Mouse (Mus musculus): ENCODE results near the gene Sox1.

Gene Sox1

DNA sequence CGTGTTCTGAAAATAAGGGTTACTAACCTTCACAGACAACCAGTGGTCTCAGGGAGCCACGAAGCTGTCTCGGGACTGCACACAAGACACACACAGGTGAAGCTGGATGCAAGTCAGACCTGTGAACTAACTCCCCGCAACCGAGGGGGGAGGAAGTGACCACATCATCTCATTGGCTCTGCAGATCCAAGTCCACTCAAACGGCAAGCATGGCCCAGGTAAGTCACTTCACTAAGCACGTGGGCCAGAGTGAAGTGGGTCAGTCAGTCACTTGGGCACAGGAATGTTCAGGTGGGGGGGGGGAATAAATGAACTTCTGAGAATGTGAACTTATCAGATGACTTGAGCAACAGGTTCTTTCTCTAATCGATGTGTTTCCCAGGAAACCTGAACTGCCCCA is 30.8 kb downstream of the Sox1 start:
- no peak for DNase-seq (ENCODE audit: low read depth in 1 of 2, low spot score in 2 of 2)

DNA sequence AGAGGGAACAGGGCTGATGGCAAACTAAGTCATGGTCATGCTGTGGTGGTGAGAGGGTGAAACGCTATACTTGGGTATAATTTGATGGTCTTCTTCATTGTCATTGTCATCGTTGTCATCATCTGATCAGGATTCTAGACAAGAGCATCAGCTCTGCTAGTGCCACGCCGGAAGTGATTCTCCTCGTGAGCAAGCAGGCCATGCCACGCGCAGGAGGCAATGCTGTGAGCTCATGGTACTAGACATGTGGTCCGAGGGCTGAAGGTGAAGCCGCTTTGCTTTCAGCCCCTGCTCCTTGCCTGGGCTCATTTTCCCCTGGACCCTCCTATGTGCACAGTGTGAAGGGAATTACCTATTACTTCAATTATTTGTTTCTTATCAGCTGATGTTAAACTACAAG is 32.3 kb downstream of the Sox1 start:
- no peak for DNase-seq (ENCODE audit: low read depth in 1 of 2, low spot score in 2 of 2)

DNA sequence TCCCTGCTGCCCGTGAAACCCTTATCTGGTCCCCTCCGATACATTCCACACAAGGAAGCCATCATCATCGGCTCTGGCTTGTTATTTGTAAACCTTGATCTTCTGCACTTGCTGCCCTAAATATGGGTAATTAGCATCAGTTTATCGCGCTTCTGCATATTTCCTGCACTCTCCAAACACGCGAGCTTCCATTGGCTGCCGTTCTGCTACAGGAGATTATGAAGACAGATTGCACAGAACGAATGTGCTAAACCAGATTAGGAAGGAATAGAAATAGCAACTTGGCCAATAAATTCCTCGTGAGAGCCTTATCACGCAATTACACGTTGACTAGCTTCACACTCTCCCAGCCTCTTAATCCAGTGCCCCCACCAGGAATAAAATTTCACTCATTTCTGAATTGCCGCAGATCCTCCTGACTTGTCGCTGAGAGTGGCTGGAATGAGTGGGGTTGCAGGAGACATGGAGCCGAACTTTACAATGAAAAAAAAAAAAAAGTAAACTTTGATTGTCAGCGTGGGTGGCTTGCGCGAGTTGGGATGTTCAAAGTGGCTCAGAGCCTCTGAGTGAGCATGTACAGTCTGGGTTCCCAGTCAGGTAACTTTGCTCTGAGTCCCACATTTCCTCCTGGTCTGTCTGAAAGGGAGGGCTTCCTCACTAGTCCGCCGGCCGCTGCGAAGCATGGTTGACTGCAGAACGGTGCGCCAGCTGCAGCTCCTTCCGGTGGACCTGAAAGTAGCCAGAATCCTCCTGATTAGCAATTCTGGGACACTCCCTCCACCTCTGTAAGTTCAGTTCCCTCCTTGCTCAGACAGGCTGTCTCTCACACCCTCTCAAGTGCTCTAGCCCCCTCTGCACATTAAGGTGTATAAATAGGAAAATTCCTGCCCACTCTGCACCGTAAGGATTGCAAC is 33.0 kb downstream of the Sox1 start:
- DNase-seq (ENCODE audit: low read depth in 1 of 2, low spot score in 2 of 2), result no peak

DNA sequence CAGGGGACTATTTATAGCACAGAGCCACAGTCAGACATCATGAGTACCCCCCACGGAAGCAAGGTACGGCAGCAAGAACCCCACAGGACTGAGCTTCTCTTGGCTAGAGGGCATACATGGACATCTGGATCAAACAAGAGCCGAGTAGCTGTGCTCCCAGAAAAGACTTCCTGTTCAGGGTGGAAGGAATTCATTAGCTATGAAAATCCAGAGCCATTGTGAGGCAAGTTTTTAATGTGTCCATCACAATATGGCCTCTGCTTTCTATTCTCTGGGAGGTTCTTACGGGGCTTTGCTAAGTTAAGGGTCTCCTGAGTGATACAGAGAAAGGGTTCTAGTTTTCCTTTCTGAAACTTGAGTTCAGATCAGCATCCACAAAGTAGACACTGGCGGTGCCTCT is 33.8 kb downstream of the Sox1 start:
- no peak for DNase-seq (ENCODE audit: low read depth in 1 of 2, low spot score in 2 of 2)

DNA sequence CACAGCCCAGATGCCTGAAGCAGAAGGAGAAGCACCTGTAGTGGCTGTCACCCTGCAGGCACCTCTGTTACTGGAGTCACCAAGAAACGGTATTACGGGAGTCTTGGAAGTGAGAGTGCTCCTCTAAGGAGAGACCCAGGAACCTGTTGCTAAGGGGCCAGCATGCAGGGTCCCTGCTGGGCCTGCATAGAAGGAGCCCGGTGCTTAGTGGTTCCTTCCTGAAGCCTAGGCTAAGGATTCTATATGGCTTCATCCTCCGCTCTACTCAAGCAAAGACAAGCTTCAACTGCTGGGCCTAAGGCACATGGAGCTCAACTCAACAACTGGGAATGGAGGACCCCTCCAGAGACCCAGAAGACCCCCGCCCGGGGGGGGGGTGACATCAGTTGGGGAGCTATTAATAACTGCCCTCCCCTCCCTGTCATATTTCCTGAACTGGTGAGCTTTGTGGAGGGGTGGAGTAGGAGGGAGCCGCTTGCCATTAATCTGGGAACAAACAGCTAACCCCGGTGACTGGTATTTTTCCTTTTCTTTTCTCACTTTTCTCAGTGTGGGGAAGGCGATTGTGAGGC is 34.6 kb downstream of the Sox1 start:
- no peak for DNase-seq (ENCODE audit: low read depth in 1 of 2, low spot score in 2 of 2)

DNA sequence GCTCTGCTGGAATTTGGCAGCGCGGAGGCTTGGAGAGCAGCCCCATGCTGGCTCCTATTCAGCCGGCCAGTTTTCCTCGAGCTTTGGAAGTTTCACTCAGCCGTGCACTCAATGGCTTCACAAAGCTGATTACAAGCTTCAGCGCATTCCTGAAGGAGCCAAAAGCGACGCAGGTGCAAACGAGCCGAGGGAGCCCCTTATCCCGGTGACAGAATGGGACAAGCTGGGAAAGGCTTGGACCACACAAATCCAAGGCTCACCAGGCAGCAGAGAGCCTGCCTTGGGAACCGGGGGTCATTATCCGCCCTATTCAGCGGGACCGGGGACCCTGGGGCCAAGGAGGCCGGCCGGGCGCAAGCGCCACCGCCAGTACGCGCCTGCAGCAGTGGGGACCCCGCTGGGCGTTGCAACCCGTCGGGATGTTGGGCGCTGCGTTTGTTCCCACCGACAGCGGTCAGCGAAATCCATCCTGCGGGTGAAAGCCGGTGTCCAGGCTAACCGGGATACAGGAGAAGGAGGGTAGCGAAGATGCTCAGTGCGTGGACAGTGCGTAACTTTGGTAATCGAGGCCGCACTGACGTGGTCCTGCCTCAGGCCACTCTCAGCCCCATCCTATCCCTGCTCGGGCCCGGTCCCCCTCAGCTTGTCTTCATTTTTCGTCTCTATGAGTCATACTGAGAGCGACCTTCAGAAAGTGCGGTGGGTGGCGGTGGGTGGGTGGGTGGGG is 35.2 kb downstream of the Sox1 start:
- DNase-seq (ENCODE audit: low read depth in 1 of 2, low spot score in 2 of 2), result no peak

DNA sequence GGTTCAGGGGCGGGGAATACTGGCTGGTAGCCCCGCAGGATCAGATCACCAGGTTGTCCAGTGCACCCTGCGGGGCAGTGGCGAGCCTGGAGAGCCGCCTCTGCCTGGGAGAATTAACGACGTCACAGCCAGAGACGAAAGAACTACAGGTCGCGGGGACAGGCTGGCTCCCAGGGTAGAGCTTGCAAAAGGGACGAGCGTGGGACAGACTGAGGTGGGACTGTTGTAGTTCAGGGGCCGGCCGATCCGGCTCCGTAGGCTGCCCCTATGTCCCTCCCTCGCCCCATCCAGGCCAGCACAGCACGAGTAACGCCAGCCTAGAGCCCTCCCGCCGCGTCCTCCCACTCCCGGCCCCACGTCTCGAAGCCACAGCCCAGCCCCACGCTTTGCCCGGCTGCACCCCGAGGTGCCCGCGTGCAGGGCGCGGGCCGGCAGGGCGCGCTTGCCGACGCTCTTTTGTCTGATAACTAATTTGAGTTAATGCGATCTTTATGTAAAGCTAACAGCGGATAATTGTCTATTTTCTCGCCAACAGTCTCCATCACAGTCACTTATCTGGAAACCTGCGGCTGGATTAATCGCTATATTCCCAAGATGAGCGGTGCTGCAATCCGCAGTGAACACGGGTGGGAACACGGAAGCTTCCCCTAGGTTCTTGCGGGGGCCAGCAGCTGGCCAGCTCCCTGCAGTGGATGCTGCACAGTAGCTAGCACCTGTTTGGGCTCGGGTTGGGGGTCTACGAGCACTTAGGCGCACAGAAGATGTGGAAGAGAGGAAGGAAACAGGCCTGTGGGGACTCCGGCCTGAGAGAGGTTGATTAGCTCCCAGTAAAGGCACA is 36.0 kb downstream of the Sox1 start:
- DNase-seq (ENCODE audit: low read depth in 1 of 2, low spot score in 2 of 2), result no peak

DNA sequence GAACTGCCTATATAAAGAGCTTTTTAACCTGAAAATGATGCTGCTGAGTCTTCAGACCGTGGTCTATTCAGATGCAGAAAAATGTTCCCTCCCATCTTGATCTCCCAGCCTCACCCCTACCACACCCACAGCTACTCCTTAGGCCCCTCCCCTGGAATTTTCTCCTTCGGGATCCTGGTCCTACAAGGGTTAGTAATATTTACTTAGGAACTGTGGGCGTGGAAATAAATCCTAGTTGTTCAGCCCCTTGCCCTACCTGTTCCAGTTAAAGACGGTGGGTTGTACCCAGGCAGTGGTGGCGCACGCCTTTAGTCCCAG is 36.6 kb downstream of the Sox1 start:
- no peak for DNase-seq (ENCODE audit: low read depth in 1 of 2, low spot score in 2 of 2)

DNA sequence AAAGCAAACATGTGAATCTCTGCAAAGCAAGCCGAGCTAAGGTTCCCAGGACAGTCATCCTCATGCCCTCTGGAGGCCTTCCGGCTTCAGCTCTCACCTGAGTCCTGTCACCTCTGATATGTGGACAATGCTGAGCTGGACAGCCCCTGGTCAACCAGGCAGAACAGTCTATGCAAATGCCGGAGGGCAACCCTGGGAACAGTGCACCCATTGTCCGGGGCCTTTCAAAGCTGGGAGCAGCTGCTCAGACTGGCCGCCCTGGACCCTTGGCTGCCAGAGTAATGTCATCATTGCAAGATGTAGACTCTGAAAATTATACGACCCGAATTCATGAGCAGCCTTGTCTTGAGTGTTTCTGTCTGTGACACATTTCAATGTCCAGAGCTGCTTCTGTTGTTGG is 37.5 kb downstream of the Sox1 start:
- DNase-seq (ENCODE audit: low read depth in 1 of 2, low spot score in 2 of 2), result no peak

DNA sequence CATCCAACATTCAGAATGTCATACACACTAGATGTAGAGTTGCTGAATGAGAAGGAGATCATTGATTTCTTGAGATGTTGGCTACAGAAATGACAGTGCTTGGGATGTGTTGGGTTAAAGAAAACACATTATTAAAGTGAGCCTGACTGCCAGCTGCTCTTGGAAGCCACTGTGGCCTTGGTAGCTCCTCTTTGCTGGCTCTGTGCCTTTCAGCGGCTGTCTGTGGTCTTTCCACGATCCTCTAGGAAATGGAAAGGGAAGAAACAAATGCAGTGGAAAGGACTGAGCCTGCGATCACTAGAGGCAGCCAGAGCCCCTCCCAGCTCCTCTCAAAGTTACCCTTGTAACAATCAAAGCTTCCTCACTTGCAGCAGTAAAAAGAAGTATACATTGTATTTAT is 39.7 kb downstream of the Sox1 start:
- no peak for DNase-seq (ENCODE audit: low read depth in 1 of 2, low spot score in 2 of 2)

DNA sequence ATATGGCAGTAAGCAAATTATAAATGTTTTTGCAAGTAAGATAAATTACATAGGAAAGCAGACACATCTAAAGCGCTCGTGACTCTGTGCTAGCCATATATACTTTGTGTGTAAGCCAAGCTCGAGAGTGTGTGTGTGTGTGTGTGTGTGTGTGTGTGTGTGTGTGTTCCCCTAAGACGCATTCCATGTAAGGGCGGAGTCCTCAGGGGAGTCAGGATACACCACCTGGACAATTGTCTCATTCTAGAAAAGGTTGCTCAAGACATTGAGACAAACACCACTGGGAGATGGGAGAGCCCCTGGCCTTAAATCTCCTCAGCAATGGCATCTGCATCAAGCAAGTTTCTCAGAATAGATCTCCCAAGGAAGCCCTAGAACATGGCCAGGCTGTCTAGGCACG is 42.9 kb downstream of the Sox1 start:
- no peak for DNase-seq (ENCODE audit: low read depth in 1 of 2, low spot score in 2 of 2)

DNA sequence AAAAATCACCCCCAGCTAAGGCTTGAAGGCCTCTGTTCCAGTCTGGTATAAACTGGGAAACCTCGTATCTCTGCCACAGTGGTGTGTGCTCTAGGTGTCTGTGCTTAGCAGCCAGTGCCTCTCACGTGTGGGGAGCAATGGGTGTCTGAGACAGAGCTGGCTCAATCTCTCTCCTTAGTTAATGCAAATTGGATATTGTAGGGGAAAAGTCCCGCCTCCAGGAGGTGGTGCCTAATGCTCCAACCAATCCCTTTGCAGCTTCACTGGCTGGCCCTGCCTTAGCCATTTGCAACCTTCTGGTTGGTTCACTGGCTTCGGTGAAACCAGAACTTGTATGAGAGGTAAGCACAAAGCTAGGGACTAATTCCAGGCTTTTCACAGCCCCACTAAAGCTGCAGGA is 43.9 kb downstream of the Sox1 start:
- DNase-seq (ENCODE audit: low read depth in 1 of 2, low spot score in 2 of 2), result no peak

DNA sequence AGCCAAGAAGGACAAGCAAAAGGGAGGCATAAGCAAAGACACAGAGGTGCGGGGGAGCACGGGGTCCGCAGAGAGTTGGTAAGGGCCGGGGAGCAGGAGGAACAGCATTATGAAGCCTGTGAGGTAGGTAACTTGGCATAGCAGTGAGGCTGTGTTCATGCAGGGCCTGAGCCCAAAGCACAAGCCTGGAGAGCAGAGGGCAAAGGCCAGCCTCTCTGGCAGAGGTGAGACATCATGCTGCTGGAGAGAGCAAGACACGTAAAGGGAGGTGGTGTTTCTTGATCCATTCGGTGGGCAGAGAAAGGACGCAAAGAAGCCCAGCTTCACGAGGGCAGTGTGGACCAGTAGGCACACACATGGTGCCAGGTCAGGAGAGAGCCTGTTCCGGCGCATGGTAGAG is 44.8 kb downstream of the Sox1 start:
- DNase-seq (ENCODE audit: low read depth in 1 of 2, low spot score in 2 of 2), result no peak

DNA sequence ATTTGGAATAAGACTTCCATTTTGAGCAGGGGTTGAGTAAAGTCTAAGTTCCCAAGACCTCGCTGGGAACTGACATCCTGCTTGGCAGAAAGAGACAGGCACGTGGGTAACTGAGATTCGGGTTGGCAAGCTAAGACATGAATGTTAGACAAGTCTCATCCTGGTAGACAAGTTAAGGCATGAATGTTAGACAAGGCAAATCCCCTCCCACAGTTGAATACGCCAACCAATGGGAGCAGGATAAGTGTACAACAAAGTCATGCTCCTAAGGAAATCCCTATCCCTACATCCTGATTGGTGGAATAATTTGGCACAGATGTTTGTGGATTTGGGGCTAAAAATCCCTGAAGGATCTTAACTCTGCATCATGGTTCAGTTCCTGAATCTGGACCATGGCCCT is 45.9 kb downstream of the Sox1 start:
- no peak for DNase-seq (ENCODE audit: low read depth in 1 of 2, low spot score in 2 of 2)

DNA sequence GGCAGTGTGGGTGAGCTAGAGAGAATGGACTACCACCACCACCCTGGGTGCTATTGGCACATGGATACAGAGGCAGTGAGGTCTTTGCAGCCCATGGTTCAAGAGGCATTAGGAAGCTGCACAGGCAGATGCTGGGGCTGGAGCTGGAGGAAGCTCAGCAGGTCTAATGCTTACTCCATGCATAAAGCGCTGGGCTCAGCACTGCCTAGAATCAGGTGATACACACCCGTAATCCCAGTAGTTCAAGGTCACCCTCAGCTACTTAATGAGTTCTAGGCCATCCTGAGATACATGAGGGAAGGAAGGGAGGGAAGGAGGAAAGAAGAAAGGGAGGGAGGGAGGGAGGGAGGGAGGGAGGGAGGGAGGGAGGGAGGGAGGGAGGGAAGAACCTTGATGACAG is 50.2 kb downstream of the Sox1 start:
- no peak for DNase-seq (ENCODE audit: low read depth in 1 of 2, low spot score in 2 of 2)

DNA sequence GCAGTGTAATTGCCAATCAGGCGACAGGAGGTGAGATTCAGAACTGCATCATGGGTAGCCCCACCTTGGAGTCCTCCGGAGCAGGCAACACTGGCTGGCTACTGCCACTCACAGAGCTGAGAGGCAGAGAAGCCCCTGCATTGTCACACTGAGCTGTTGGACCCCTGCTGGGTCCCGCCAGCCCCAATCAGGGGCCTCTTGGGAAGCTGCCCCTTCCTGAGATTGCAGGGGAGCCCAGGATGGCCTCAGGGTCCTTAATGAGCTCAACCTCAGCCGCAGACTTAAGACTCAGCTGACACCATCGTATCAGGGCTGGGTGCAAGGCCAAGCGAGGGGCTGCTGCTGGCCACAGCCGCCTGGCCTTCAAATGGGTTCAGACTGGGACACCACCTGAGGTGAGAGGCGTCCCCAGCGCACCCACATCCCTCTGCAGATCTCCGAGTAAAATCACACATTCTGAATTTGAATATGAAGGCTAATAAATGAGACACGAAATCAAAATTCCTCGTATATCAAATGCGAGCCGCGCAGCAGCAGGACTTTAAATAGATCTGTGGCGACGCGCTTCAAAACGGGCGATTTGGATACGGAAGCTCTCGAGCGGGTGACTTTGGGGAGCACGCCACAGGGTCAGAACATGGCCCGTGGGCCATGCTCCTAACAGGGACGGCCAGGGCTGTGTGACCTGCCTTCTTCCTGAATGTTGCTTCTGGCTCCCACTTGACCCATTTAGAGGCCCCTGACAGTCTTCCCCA is 51.0 kb downstream of the Sox1 start:
- no peak for DNase-seq (ENCODE audit: low read depth in 1 of 2, low spot score in 2 of 2)
